Mouse (Mus musculus) cerebellum, adult 9-10 months (tissue): ENCODE measurements around the gene Psmc4.

Experiments
- DNase-seq: peaks from one replicate; pipeline ENCODE4 v3.0.0; 2022

The Psmc4 gene

GRCm38 (mm10) chr7:28049476-28050409, at the start of gene Psmc4:
Gene Psmc4 (minus strand): TSS chr7:28050101.
- peak; percentile 99 for DNase-seq

- DNase-seq: no peak
These were observed 49.2 kb upstream of the Psmc4 start for GRCm38 (mm10) chr7:28099101-28099500.

- DNase-seq: no peak
These were observed 43.6 kb upstream of the Psmc4 start for GRCm38 (mm10) chr7:28093541-28093940.

GRCm38 (mm10) chr7:28086236-28086635, 36.3 kb upstream of the Psmc4 start:
- DNase-seq: no peak

- DNase-seq: no peak
These were observed 34.3 kb upstream of the Psmc4 start for GRCm38 (mm10) chr7:28084215-28084614.

GRCm38 (mm10) chr7:28070531-28071298, 20.8 kb upstream of the Psmc4 start, which contains the start of gene Fcgbp:
Gene Fcgbp (plus strand): TSS chr7:28071236.
- DNase-seq: no peak

GRCm38 (mm10) chr7:28069546-28070172, 19.8 kb upstream of the Psmc4 start:
- no peak for DNase-seq

- no peak for DNase-seq
These were observed 18.8 kb upstream of the Psmc4 start for GRCm38 (mm10) chr7:28068661-28069060.

GRCm38 (mm10) chr7:28059972-28060371, 10.1 kb upstream of the Psmc4 start:
- no peak for DNase-seq

- no peak for DNase-seq
These were observed 3.4 kb upstream of the Psmc4 start for GRCm38 (mm10) chr7:28053046-28053930.

- no peak for DNase-seq
These were observed 683 bp upstream of the Psmc4 start for GRCm38 (mm10) chr7:28050584-28050983.

GRCm38 (mm10) chr7:28044524-28044923, 5.4 kb downstream of the Psmc4 start:
- DNase-seq: no peak

GRCm38 (mm10) chr7:28014445-28014810, 35.5 kb downstream of the Psmc4 start:
- peak; percentile 20 for DNase-seq

- peak; percentile 78 for DNase-seq
These were observed 36.1 kb downstream of the Psmc4 start, which contains the start of gene Zfp850 for GRCm38 (mm10) chr7:28013549-28014444. Gene Zfp850 (minus strand): TSS chr7:28014115.

GRCm38 (mm10) chr7:28010271-28010670, 39.6 kb downstream of the Psmc4 start:
- DNase-seq: no peak
